Mouse (Mus musculus): Measurements from ENCODE around the gene Rpl19.

The Rpl19 gene

GRCm38 (mm10) chr11:98052129-98052988, 25.8 kb downstream of the Rpl19 start:
- in situ Hi-C loops (cut with MboI, MseI), result no loop called here

DNA sequence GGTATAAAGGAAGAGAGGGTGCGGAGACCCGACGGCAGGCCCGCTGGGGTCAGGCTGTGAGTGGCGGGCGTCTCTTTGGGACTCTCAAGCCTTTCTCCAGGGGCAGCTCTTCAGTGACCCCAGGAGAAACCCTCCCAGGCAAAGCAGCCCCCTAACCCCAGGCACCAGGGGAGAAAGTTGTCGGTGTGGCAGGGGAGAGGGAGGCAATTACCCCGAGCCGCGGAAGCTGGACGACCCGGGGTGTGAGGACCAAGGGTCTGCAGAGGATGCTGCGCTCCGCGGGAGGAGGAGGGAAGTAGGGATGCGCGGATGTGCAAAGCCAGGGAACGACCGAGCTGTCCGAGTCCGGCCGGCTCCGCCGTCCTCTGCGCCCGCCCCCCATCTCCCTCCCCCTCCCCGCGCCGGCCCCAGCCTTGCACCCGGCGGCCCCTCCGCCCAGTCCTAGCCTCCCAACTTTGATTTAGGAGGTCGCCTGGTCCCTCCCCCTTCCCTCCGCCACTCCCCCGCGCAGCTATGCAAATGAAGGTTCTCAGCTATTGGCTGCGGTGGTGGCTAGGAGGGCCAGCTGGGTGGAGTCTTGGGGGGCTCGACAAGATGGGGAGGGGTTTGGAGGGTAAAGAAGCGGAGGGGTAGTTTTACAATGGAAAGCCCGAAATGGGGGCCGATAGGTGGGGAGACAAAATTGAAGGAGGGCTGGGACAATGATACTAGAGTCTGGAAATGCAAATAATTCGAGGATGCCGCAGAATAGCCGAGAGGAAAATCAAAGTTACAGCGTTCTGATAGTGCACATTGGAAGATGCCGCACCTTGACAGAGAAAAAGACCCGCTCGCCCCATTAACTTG, 26.7 kb downstream of the Rpl19 start, which contains the start of gene Stac2:
Gene Stac2, minus strand, starts transcription at position 474 of the 846 bp plus-strand sequence.
- in situ Hi-C loops (cut with MboI, MseI), result no loop called here

GRCm38 (mm10) chr11:98057466-98057865, 31.0 kb downstream of the Rpl19 start:
- in situ Hi-C loops (cut with MboI, MseI), result no loop called here

DNA sequence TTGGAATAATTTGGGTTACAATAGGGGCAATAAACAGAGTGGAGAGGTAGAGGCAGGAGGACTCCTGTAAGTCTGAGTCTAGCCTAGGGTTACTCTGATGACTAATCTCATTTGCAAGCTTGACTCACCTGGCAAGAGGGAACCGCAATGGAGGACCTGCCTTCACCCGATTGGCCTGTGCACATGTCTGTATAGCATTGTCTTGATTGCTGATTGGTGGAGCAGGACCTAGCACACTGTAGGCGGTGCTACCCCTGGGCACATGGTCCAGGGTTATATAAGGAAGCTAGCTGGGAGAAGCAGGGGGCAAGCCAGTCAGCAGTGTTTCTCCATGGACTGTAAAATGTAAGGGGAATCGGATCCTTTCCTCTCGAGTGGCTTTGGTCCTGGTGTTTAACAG, 31.5 kb downstream of the Rpl19 start:
- in situ Hi-C loops (cut with MboI, MseI), result no loop called here

- in situ Hi-C loops (cut with MboI, MseI), result no loop called here
These were observed 33.2 kb downstream of the Rpl19 start for GRCm38 (mm10) chr11:98059662-98060061.

DNA sequence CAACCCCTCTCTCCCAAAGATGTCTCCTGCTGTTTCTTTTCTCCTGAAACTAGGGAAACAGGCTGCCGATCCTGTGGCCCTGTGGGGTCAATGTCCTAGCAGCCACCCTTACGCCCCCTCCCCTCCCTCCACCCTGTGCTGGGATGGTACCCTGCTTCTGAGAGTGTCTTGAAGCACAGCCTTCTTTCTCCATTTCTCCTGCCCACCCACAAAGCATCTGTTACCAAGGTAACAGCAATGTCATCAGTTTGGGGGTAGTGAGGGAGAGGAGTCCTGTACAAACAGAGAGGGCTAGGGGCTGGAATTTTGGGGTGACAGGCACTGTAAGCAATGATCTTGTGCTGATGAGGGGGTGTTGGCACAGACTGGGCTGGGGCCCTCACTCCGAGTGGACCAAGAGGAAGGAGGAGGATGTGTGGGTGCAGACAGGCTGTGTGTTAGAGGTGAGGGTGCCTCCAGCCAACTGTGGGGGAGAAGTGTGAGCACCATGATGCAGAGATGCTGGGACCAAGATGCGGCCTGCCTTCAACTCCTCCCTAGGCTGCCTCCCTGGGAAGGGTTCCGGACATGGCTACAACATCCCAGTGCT, 33.7 kb downstream of the Rpl19 start:
- in situ Hi-C loops (cut with MboI, MseI), result no loop called here

GRCm38 (mm10) chr11:98061441-98061840, 34.9 kb downstream of the Rpl19 start:
- in situ Hi-C loops (cut with MboI, MseI), result no loop called here

GRCm38 (mm10) chr11:98061904-98062562, 35.5 kb downstream of the Rpl19 start:
- in situ Hi-C loops (cut with MboI, MseI), result no loop called here

GRCm38 (mm10) chr11:98066201-98066600, 39.7 kb downstream of the Rpl19 start:
- in situ Hi-C loops (cut with MboI, MseI), result no loop called here

GRCm38 (mm10) chr11:98067255-98067654, 40.7 kb downstream of the Rpl19 start:
- in situ Hi-C loops (cut with MboI, MseI), result no loop called here

DNA sequence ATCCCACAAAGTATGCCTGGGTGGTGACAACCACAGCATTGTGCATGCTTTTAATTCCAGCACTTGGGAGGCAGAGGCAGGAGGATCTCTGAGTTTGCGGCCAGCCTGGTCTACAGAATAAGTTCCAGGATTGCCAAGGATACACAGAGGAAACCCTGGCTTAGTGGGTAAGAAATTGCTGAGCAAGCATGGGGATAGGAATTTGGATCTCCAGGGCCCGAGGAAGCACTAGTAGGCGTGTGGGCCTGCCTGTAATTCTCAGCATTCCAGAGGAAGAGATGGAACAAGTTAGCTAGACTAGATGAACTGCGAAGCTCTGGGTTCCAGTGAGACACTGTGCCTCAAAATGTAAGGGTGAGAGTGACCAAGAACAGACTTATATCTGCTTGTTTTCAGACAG, 46.9 kb downstream of the Rpl19 start:
- in situ Hi-C loops (cut with MboI, MseI), result loop anchor here (10.0 kb wide), 1 partner anchor 139 kb away; no protein-coding TSS in a partner anchor

GRCm38 (mm10) chr11:98075195-98075808, 48.8 kb downstream of the Rpl19 start:
- in situ Hi-C loops (cut with MboI, MseI), result loop anchor here (10.0 kb wide), 1 partner anchor 141 kb away; no protein-coding TSS in a partner anchor

DNA sequence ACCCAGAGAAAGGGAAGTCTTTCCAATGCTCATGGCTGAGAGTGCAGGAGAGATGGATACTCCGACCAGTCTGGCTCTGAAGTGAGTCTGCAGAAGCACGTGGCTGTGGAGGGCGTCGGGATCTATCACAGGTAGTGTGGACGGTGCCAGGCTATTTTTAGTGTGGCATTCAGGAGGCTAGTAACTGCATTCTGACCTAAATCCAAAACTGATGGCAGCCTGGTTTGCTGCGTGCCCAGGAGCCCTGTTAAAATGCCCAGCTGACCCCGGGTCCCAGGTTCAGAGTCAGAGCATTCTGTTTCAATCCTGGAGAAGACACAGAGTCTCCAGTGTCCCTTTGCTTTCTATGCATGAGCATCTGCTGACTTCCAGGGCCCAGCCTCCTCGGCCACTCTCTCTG, 50.6 kb downstream of the Rpl19 start:
- in situ Hi-C loops (cut with MboI, MseI), result loop anchor here (10.0 kb wide), 1 partner anchor 142 kb away; no protein-coding TSS in a partner anchor
